Mouse (Mus musculus) hindbrain, embryonic 12.5 days (tissue): Measurements from ENCODE around the gene Slc35g2. TPM values are rescaled to one million over a fixed set of nuclear protein-coding genes. Genes with fewer than 3 reads are reported as not detected.

ENCODE experiments used
- ATAC-seq: fragments of 200-750 bp; cut with Nextera tagmentation; 2 replicates; pipeline ENCODE4 v1.8.0; 2017; ENCODE audit warnings: moderate TSS enrichment; ENCODE audit not compliant: low FRiP score
- H3K27ac ChIP-seq: fragments of 300-500 bp; sonication (generic); 2 replicates; pipeline ENCODE4 v1.5.1; 2016; ENCODE audit warnings: mild to moderate bottlenecking
- H3K27me3 ChIP-seq: fragments of 300-500 bp; sonication (generic); 2 replicates; pipeline ENCODE4 v1.6.1; 2016; ENCODE audit warnings: mild to moderate bottlenecking
- H3K36me3 ChIP-seq: fragments of 300-500 bp; sonication (generic); 2 replicates; pipeline ENCODE4 v1.6.1; 2016; ENCODE audit warnings: mild to moderate bottlenecking
- H3K4me1 ChIP-seq: fragments of 300-500 bp; sonication (generic); 2 replicates; pipeline ENCODE4 v1.6.1; 2016
- H3K4me2 ChIP-seq: fragments of 300-500 bp; sonication (generic); replicated peaks from 2 replicates; pipeline ENCODE4 v1.6.1; 2016; ENCODE audit warnings: mild to moderate bottlenecking
- H3K4me3 ChIP-seq: fragments of 300-500 bp; sonication (generic); 2 replicates; pipeline ENCODE4 v1.5.1; 2016; ENCODE audit warnings: mild to moderate bottlenecking
- H3K9ac ChIP-seq: fragments of 300-500 bp; sonication (generic); 2 replicates; pipeline ENCODE4 v1.6.1; 2016; ENCODE audit warnings: mild to moderate bottlenecking, moderate library complexity
- H3K9me3 ChIP-seq: fragments of 300-500 bp; sonication (generic); replicated peaks from 2 replicates; pipeline ENCODE4 v1.6.1; 2016; ENCODE audit warnings: mild to moderate bottlenecking
- WGBS: fragments of 180-500 bp; shearing (Covaris S2); methylation state at CpG from one replicate; pipeline ENCODE4 v1.1.7; 2016; 5-methylcytosine and 5-hydroxymethylcytosine counted together
- polyA plus RNA-seq: library from polyadenylated mRNA; unstranded; fragments of >200 nt; fragmentation: Nextera tagmentation; extraction: Ambion mirVana; gene quantifications from 2 replicates; pipeline ENCODE4 v1.2.1, GENCODE M21; 2016

The Slc35g2 gene
- polyA plus RNA-seq, 1 experiment from 2014 or later: 8.3 TPM

DNA sequence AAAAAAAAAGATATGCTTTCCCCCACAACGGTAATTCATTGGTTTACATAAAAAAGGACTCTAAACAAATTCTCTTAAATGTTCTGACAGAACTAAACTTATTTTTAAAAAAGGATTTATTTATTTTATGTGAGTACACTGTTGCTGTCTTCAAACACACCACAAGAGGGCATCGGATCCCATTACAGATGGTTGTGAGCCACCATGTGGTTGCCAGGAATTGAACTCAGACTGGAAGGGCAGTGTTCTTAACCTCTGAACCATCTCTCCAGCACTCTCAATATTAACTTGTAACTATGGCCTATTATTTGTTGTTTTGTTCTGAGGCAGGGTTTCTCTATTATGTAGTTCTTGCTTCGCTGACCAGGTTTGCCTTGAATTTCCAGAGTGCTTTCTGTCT lies 50.9 kb downstream of the Slc35g2 start:
- Histone ChIP-seq H3K4me3 (no peak overlapping the region), H3K27me3 (no peaks in the 10 kb centered on the region), H3K9ac (no peak overlapping the region), H3K4me1 (0 out of 2 replicates have a peak, but pooled peaks cover 2% of the 10 kb centered on the region), H3K36me3 (no peaks in the 10 kb centered on the region), H3K4me2 (no peak overlapping the region), H3K27ac (no peak overlapping the region), H3K9me3 (no peaks in the 10 kb centered on the region)
- 95% methylated on average over 3 of the region's 3 CpGs for WGBS
- no peak for ATAC-seq

DNA sequence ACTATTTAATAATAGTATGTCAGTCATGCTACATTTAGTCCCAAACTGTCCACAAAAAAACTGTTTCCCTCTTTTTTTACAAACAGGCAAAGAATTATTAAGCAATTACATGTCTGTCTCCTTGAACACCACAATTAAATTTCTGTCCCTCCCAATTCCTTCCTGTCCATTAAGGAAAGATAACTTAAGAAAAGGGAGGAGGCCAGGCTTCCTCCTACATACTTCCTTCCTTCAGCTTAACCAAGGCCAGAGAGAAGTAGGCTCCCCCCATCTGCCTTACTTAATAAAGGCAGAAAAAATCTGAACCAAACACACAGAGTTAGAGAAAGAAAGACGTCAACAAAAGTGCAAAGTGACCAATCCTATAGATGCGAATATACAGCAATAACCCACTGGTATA lies 63.3 kb downstream of the Slc35g2 start:
- Histone ChIP-seq H3K27me3 (no peaks in the 10 kb centered on the region), H3K36me3 (no peaks in the 10 kb centered on the region), H3K4me2 (no peak overlapping the region), H3K27ac (no peak overlapping the region), H3K4me3 (no peak overlapping the region), H3K9ac (no peak overlapping the region), H3K4me1 (no peaks in the 10 kb centered on the region), H3K9me3 (no peaks in the 10 kb centered on the region)
- no peak for ATAC-seq
- WGBS: 88% methylated on average over 2 of the region's 2 CpGs

DNA sequence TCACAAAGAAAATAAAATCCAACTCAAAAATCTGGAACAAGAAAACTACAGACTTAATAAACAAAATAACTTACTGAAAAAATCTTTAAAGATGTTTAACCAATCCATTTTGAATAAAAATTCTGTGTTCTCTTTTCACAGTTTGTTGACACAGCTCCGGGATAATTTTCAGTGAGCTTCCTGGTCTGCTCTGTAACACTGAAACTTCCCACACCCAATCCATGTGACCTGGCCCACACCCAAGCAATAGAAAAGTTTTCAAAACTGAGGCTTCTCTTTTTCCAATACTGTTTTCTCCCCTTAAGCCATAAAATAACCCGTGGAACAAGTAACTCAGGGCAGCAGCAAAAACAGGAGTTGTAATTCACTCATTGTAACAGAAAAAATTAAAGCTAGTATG lies 64.2 kb downstream of the Slc35g2 start:
- H3K9me3 ChIP-seq: no peaks in the 10 kb centered on the region
- H3K4me3 ChIP-seq: no peak overlapping the region
- no peaks in the 10 kb centered on the region for H3K36me3 ChIP-seq
- H3K27ac ChIP-seq: no peak overlapping the region
- no peak overlapping the region for H3K4me2 ChIP-seq
- H3K9ac ChIP-seq: no peak overlapping the region
- H3K27me3 ChIP-seq: no peaks in the 10 kb centered on the region
- whole genome bisulfite sequencing: 87% methylated on average over 2 of the region's 2 CpGs
- H3K4me1 ChIP-seq: no peaks in the 10 kb centered on the region
- ATAC-seq: no peak

- Histone ChIP-seq H3K4me1 (no peaks in the 10 kb centered on the region), H3K4me3 (no peak overlapping the region), H3K9me3 (no peaks in the 10 kb centered on the region), H3K4me2 (no peak overlapping the region), H3K9ac (no peak overlapping the region), H3K27ac (no peak overlapping the region), H3K27me3 (no peaks in the 10 kb centered on the region), H3K36me3 (no peaks in the 10 kb centered on the region)
- 93% methylated on average over 4 of the region's 4 CpGs for WGBS
- no peak for ATAC-seq
Observed at GRCm38 (mm10) chr9:100505498-100505897, 65.4 kb downstream of the Slc35g2 start.

Other genes with a start within 250 kb of the Slc35g2 start
- gene Il20rb, start 84.3 kb downstream of the Slc35g2 start, polyA plus RNA-seq: 0.42 and 0.87 TPM in 2 replicates
- gene Nck1, start 25.0 kb downstream of the Slc35g2 start, polyA plus RNA-seq: 68.5 and 75.0 TPM in 2 replicates
- gene Stag1, start 26.7 kb upstream of the Slc35g2 start, polyA plus RNA-seq: 58.1 and 60.0 TPM in 2 replicates